Mouse (Mus musculus): ENCODE results near the gene Mtf1.
A peak's percentile ranks its signal among the peaks of the same experiment; 100 is the strongest.

Mtf1 gene

GRCm38 (mm10) chr4:124801552-124802308 is at the start of gene Mtf1:
Gene Mtf1 (plus strand): TSS chr4:124802104.
- peak; percentile 93 for DNase-seq

DNA sequence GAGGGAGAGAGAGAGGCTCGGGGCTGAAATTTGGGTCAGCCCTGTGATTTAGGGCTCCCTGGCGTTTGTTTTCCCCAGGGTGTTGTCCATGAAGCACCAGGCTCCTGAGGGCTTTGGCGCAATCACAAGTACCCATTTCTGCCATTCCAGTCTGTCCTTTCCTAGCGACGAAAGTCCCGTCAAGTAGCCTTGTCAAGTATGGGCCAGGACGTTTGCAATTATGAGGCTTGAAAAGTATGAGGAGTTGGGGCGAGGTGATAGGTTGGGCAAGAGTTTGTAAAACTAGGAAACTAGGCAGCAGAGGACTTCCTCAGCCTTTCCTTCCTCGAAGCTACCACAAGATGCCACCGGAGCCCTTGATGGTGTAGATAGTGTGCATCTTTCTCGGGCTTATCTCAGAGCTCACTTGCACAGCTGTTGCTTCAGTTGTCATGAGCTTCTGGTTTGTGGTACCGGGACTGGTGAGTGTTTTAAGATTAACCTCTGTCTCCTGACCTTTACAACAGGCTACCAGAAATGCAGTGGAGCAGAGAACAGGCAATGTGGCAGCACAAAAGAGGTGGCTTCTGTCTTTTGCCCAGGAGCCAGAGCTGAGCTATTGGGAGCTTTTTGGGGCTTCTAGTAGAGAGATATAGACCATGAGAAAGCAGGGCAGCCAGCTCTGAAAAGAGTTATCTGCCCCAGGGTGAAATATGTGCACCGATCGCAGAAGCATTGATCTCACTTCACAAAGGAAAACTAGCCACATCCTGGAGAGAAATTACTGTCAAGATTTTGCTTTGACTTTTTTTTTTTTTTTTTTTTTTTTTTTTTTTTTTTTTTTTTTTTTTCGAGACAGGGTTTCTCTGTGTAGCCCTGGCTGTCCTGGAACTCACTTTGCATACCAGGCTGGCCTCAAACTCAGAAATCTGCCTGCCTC is 49.4 kb upstream of the Mtf1 start:
- peak; percentile 69 for DNase-seq

- DNase-seq = no peak
These were observed 46.4 kb upstream of the Mtf1 start for GRCm38 (mm10) chr4:124755526-124755925.

DNA sequence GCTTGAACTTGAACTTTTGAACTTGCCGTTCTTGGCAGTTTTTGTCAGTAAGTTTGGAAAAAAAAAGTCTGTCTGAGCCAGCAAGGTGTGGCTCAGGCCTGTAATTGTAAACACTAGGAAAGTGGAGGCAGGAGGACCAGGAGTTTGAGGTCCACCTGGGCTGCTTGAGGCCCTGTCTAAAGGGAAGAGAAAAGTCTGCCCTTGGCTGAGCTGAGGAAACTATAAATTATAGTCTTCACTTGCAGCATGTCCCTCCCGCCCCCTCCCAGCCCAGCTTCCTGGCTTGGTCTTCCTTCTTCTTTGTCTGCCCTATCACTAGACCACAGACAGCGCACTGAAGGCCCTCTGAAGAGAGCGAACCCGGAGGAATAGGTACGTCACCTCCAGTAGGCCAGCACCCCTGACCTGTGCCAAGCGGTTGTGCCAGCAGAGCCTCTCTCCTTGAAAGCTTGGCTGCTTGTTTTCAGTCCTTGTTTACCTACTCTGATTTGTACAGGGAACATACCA is 42.5 kb upstream of the Mtf1 start:
- peak; percentile 30 for DNase-seq

DNA sequence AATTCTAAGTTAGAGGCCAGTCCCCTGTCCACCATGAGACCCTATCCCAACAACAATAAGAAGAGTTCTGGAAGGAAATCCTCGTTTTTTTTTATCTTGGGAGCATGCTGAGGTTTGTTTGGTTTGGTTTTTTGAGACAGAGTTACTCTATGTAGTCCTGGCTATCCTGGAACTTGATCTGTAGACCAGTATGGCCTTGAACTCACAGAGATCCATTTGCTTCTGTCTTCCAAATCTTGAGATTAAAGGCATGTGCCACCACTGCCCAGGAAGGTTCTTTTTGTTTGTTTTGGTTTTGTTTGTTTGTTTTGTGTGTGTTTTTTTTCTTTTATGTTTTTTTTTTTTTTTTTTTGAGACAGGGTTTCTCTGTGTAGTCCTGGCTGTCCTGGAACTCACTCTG is 40.7 kb upstream of the Mtf1 start:
- DNase-seq = no peak

- no peak for DNase-seq
These were observed 38.9 kb upstream of the Mtf1 start for GRCm38 (mm10) chr4:124762858-124763452.

DNA sequence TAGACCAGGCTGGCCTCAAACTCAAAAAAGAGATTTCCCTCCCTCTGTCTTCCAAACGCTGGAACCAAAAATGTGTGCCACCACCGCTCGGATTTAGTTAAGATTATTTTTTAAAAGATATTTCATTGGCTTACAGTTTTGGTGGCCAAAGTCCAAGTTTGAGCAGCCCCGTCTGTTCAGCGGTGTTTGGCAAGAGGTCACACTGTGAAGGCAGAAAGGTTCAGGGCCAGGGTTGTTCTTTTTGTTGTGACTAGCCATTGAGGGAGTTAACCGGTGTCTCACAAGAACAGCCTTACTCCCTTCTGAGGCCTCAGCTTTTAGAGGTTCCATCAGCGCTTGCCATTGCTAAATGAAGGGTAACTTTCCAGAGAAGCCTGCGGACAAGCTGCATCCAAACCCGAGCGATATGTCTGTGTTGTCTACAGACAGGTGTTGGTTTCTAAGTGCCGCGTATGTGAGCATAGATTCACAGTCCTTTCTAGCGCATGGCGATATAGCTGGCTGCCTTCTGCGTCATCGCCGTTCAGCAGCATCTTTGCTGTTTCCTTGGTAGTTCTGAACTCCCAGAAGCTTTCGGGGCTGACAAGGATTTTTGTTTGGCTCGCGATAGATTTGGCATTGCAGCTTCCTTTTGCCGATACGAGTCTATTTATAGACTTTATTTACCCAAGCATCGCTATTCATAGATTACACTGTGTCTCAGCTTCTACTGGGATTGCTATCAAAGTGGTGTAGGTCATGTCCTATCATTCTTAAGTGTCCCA is 35.9 kb upstream of the Mtf1 start:
- peak; percentile 35 for DNase-seq

DNA sequence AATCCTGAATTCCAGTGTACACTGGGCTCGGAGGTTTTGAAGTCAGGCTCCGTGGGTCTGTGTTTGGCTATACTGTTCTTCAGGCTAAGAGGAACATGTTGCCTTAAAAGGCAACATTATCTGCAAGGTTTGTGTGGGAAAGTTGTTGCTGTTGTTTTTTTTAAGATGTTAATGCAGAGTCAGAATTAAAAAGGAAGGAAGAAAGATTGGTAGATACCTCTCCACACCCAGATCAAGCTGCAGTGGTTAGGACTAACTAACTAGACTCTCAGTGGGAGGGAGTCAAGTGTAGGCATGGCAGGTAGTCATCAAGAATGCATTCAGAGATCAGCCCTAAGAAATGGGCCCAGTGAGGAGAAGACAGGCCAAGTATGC is 35.4 kb upstream of the Mtf1 start:
- DNase-seq = no peak

DNA sequence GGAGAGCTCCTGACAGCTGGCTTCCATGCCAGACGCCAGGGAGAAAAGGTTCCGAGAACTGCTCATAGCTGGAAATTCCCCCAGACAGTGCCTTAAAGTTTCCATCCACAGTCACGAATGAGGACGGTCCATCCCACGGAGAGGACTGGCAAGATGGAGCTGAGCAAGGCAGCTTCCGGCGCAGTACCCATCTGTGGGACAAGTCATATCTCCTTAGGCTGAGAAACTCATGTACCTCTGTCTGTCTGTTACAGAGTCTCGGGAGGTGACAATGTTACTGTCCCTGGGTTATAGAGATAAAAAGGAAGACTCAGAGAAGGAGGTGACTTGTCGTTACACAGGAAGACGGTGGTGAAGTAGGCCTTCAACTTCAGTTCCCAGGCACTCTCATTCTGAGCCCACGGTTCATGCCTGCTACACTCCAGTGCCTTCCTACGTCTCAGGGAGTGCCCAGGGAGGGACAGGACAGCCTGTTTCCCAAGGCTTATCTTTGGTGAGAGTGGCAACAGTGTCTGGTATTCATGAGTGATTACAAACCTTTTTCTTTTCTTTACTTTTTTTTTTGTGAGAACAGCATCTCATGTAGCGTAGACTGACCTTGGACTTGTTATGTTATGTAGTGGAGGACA is 32.8 kb upstream of the Mtf1 start:
- no peak for DNase-seq

DNA sequence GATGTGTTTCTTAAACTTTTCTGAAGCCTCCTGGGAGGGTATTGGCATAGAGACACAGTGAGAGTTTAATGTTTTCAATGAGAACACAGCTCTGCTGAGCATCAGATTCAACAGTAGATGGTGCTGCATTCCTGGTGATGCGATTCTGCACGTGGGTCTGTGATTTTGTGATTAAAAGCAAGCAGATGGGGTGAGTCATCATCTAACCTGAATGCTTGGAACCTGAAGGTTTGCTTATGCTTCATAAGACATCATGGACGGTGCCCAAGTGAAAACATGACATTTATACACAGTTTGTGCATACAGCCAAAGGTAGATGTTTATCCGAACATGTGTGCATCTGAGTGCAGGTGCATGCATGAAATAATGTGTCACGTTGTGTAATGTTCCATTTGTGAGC is 31.3 kb upstream of the Mtf1 start:
- no peak for DNase-seq

DNA sequence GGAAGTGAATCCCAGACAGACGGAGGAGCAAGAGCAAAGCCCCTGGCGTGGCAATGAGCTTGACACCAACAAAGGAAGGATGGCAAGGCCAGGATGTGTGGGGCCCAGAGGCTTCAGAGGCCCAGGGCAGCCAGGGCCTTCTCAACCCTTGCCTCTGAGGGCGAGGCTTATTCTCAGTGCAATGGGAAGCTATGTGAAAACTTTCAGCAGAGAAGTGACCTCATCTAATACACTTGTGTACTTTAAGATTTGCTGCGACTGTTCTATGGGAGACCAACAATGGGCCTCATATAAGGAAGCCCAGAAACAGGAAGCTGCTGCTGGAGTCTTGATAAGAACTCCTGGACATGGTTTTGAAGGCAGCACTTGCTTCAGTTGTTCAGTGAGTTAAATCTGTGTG is 29.8 kb upstream of the Mtf1 start:
- peak; percentile 50 for DNase-seq

GRCm38 (mm10) chr4:124773449-124773848 is 28.5 kb upstream of the Mtf1 start:
- DNase-seq = no peak

- DNase-seq = no peak
These were observed 27.9 kb upstream of the Mtf1 start for GRCm38 (mm10) chr4:124773995-124774394.

GRCm38 (mm10) chr4:124774429-124774828 is 27.5 kb upstream of the Mtf1 start:
- no peak for DNase-seq

DNA sequence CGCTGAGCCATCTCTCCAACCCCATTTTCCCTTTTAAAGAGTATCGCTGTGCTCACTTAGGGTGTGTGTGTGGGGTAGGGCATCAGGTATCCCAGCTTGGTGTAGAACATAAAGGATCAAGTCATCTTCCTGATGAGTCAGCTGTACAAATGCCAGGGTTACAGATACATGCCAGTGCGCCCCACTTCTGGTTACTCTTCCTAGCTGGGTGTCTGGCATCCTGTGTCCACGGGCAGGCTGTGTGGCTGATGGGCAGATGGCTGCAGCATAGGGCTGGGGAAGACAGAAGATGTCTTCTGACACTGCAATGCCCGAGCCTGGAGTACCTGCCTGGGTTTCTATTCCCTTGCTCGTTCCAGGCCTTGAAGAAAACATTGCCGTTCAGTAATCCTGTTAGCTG is 20.5 kb upstream of the Mtf1 start:
- no peak for DNase-seq

- no peak for DNase-seq
These were observed 19.5 kb upstream of the Mtf1 start for GRCm38 (mm10) chr4:124782395-124782794.

DNA sequence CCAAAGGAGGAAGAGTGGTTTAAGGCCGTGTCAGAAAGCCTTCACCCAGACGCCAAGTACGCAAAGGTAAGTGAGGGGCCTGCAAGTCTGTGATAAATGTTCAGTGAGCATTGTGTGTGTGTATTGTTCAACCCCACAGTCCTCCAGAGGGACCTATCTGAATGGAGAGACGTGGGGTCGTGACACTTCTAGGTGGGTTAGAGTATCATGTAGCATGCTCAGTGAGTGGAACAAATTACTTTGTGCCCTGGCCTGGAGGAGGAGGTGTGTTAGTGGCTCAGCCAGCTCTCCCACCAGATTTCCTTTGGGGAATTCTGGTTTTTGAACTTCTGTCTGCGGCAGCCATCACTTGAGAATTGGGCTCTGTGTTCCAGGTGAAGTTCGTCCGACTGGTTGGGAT is 18.0 kb upstream of the Mtf1 start:
- no peak for DNase-seq

GRCm38 (mm10) chr4:124790013-124790412 is 11.9 kb upstream of the Mtf1 start:
- no peak for DNase-seq

- no peak for DNase-seq
These were observed 9.8 kb upstream of the Mtf1 start for GRCm38 (mm10) chr4:124792114-124792513.

- no peak for DNase-seq
These were observed 5.8 kb upstream of the Mtf1 start for GRCm38 (mm10) chr4:124796141-124796540.

- DNase-seq = no peak
These were observed 5.0 kb upstream of the Mtf1 start for GRCm38 (mm10) chr4:124796913-124797312.

Measured in lung, postnatal 10 days (tissue).